Mouse (Mus musculus) lung, postnatal 25 days (tissue): ENCODE data around the gene Cdca7l.

Source experiments
- DNase-seq: peaks from one replicate; pipeline ENCODE4 v3.0.0; 2022; ENCODE audit warnings: low spot score

Gene Cdca7l

DNA sequence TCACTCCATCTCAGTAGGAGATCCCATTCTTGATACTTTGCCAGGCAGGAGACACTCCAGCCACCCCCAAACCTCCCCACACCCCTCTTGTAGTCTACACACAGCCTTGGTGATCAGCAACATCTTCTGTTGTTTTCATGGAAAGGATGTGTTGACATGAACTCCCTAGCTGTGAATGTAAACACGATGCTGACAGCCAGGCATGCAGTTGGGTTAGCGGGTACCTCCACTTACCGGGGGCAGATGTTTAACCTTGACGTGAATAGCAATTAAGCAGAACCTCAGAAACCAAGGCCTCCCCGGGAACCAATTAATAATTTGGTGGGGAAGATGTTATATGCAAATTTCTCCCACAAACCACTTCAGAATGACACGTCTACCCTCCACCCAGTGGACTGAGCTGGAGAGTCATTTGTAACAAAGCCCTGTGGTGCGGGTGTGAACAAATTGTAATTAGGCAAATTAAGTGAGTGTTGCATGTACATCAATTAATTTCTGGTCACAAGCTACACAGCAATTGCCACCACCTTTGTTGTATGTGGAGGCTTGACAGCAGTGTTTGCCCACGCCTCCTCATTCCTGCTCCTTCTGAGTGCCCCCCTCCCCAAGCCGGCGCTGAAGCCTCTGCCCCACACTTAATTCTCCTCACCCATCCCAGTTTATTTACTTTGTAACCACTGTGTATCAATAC is 5.4 kb downstream of the Cdca7l start:
- no peak for DNase-seq

GRCm38 (mm10) chr12:117810074-117810473 is 6.0 kb downstream of the Cdca7l start:
- DNase-seq, result no peak

GRCm38 (mm10) chr12:117820138-117820858 is 16.2 kb downstream of the Cdca7l start:
- peak; percentile 44 for DNase-seq

GRCm38 (mm10) chr12:117820859-117821221 is 16.8 kb downstream of the Cdca7l start:
- DNase-seq, result no peak

DNA sequence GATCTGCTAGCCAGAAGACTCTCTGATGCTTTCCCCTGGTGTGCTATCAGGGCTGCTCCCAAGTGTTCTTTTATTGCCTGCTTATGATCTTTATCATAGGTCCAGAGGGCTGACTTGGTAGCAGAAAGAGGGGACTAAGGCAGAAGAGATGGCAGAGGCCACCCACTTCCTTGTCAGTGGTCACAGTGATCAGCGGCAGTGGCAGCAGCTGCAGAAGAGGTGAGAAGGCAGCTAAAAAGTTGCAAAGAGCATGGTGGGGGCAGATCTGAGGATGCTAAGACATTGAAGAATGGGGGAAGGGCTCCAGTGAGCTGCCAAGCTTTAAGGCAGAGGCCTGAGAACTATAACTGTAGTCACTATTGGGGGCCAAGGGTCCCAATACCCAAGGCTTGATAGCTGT is 17.3 kb downstream of the Cdca7l start:
- no peak for DNase-seq

DNA sequence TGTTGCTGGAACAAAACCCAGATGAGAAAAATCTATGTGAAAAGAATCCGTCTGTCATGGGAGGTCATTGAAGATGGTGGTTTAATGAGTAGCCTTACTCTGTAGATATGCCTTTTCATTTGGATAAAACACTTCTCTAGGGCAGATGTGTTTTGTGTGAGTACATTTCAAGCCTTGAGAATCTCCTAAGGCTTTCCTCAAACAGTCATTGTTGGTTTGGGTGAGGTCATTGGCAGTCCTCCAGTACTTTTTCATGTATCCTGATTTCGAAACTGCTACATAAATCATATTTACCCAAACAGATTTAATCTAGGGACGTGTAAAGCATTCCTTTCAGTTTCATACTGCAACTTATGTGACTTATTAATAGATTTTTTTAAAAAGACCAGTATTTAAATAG is 24.3 kb downstream of the Cdca7l start:
- peak; percentile 73 for DNase-seq

GRCm38 (mm10) chr12:117831351-117831961 is 27.4 kb downstream of the Cdca7l start:
- DNase-seq, result no peak

- no peak for DNase-seq
These were observed 28.1 kb downstream of the Cdca7l start for GRCm38 (mm10) chr12:117832190-117832589.

DNA sequence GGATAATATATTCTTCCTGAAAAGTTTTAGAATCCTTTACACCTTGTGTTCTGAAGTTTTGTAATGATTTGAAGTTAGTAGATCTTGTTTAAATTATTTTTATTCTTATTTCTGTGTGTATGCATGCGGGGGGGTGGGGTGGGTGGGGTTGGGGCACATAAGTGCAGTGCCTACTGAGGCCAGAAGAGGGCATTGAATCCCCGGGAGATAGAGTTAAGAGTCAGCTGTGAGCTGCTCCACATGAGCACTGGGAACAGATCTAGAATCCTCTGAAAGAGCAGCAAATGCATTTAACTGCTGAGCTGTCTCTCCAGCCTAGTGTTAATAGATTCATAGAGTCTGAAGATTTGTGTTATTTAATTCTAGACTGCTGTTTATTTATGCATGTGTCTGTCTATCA is 30.6 kb downstream of the Cdca7l start:
- DNase-seq, result no peak

- DNase-seq, result no peak
These were observed 31.3 kb downstream of the Cdca7l start for GRCm38 (mm10) chr12:117835371-117835770.

GRCm38 (mm10) chr12:117837376-117837775 is 33.3 kb downstream of the Cdca7l start:
- no peak for DNase-seq

DNA sequence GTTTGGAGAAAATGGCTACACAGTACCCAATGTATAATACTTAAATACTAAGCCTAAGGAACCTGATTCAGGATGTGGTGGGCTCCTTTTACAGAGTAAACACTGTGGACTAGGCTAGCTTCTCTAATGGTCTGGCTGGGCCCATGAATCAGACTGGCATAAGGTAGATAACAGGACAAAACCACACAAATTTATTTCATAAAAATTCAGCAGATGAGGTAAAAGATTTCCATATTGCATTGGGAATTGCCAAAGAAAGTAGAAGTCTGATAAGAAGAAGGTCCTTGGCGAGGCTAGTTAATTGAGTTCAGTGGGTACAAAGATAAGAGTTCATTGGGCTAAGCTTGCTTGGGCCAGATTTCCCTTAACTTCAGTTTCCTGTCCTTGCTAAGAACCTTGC is 36.6 kb downstream of the Cdca7l start:
- DNase-seq, result no peak

GRCm38 (mm10) chr12:117842676-117843075 is 38.6 kb downstream of the Cdca7l start:
- DNase-seq, result no peak

GRCm38 (mm10) chr12:117843302-117844074 is 39.4 kb downstream of the Cdca7l start:
- DNase-seq, result peak; percentile 28

GRCm38 (mm10) chr12:117844075-117844408 is 40.0 kb downstream of the Cdca7l start:
- DNase-seq, result no peak

DNA sequence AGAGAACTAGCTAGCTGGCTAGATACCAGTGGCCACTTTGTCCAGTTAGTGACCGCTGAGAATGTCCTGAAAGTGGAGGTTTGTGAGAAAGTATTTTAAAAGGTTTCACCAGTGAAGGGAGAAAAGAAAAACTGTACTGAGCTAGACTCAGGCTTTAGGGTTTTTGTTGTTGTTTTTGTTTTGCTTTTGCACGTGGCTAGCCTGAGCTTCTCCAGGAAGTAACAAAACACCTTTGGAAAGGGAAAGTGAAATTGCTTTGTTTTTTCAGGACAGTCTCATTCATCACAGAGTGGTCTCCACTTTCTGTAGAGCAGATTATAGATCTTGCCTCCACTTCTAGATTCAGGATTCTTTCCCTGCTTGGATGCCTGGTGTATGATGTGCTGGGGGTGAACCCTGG is 40.8 kb downstream of the Cdca7l start:
- DNase-seq, result no peak

- no peak for DNase-seq
These were observed 44.5 kb downstream of the Cdca7l start for GRCm38 (mm10) chr12:117848621-117849020.

GRCm38 (mm10) chr12:117850472-117850871 is 46.4 kb downstream of the Cdca7l start:
- no peak for DNase-seq

- peak; percentile 47 for DNase-seq
These were observed 49.2 kb downstream of the Cdca7l start for GRCm38 (mm10) chr12:117853316-117853715.

- no peak for DNase-seq
These were observed 52.9 kb downstream of the Cdca7l start for GRCm38 (mm10) chr12:117857023-117857422.

GRCm38 (mm10) chr12:117857884-117858283 is 53.8 kb downstream of the Cdca7l start:
- no peak for DNase-seq

DNA sequence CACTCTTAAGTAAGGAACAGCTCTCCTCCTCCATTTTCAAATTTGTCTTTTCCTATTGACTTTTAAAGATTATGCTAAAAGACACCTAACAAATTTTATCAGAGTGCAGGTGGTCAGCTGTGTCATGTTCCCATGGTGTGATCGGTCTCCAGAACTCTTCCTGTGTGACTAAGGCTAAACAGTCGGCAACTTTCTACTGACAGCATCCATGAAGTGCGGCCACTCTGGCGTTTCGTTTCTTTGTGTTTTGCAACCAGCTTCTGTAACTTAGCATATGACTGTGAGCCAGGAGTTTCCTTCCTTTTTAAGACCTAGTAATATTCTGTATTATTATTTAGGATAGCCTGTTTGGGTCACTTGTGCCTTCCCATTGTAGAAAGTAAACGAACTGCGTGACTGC is 56.8 kb downstream of the Cdca7l start:
- no peak for DNase-seq

DNA sequence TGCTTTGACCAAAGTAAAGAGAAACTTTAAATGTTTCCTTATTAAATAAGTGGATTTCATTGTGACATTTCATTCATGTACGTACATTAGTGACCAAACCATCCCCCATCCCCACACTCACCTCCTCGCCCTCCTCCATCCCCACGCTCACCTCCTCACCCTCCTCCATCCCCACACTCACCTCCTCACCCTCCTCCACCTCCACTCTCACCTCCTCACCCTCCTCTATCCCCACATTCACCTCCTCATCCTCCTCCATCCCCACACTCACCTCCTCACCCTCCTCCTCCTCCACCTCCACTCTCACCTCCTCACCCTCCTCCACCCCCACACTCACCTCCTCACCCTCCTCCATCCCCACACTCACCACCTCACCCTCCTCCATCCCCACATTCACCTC is 57.2 kb downstream of the Cdca7l start:
- no peak for DNase-seq
